Mouse (Mus musculus): ENCODE results near the gene Tuba1b.

DNA sequence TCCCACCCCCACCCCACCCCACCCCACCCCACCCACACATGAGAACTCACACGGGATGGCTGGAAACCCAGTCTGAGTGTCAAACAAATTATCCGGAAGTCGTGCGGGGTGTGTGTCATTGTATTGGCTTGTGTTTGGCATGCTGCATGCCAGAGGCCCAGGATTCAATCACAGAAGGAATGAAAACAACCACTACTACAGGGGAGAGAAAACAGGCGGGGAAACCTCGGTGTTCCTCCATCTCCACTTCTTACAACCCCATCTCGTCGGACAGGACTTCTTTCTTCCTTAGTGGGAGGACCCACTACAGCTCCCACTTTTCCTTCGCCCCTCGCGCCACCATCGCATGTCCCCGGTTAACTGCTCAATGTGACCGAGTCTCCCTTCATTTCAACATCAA is 17.3 kb downstream of the Tuba1b start:
- TF ChIP-seq CTCF (IDR thresholded peaks at IDR 0.05; ENCODE audit: low read depth) (no peak), EP300 (IDR thresholded peaks at IDR 0.05; ENCODE audit: low read depth) (no peak)
